In genomic region chr15:100089645-100090053, GRCm38 (mm10) we compare ENCODE assay signal across 9 mouse cellular contexts. TPM values are rescaled to one million over a fixed set of nuclear protein-coding genes. Genes with fewer than 3 reads are reported as not detected.
DNase-seq lines count a peak whose midpoint lies in the region; ATAC-seq and TF ChIP-seq lines count a peak whose summit lies in the region.
"Had no signal": no experiment of that assay in that cellular context is flagged by ENCODE, and none has a peak within 500 bp of the region (broad histone marks: within the 10 kb centered on the region; RNA-seq: fewer than 3 reads in every experiment).

No protein-coding gene starts in this region.

- no peak overlapping the region for H3K4me2 ChIP-seq in heart, embryonic 16.5 days (ENCODE audit: low read depth, low read length)
- H3K4me2 ChIP-seq in intestine, embryonic 15.5 days (replicated peaks) = no peak overlapping the region
- H3K4me2 ChIP-seq in stomach, postnatal 0 days (replicated peaks; ENCODE audit: low read depth) = no peak overlapping the region
- H3K4me2 ChIP-seq in liver, embryonic 11.5 days = no peak overlapping the region
- H3K4me2 ChIP-seq: midbrain, embryonic 12.5 days had no signal

- H3K27me3 ChIP-seq in heart, embryonic 16.5 days (ENCODE audit: control insufficient read depth, insufficient read depth, low read length) = no peaks in the 10 kb centered on the region
- H3K27me3 ChIP-seq in intestine, embryonic 15.5 days (replicated peaks) = no peaks in the 10 kb centered on the region
- H3K27me3 ChIP-seq in stomach, postnatal 0 days (ENCODE audit: control insufficient read depth, insufficient read depth, low read length) = no peaks in the 10 kb centered on the region
- no peaks in the 10 kb centered on the region for H3K27me3 ChIP-seq in liver, embryonic 11.5 days (replicated peaks; ENCODE audit: control insufficient read depth, insufficient read depth, low read length)
- H3K27me3 ChIP-seq: midbrain, embryonic 12.5 days had no signal

- peak; percentile 91 for TF ChIP-seq EP300 in stomach, postnatal 0 days (optimal IDR thresholded peaks at IDR 0.05)

- peak; percentile 61; the same call in 1 of the 2 replicates for ATAC-seq in heart, embryonic 16.5 days (replicated peaks; ENCODE audit: extremely low read depth, insufficient read depth, low FRiP score)
- peak; percentile 76 for ATAC-seq in intestine, embryonic 15.5 days
- peak; percentile 91 for ATAC-seq in stomach, postnatal 0 days (ENCODE audit: low FRiP score, low TSS enrichment)
- ATAC-seq in liver, embryonic 11.5 days (replicated peaks; ENCODE audit: low FRiP score) = no peak

- no peak overlapping the region for H3K27ac ChIP-seq in heart, embryonic 16.5 days (ENCODE audit: low read length)
- H3K27ac ChIP-seq in intestine, embryonic 15.5 days = 0 out of 2 replicates have a peak overlapping the region, but pooled peaks have one; percentile 7
- peak overlapping the region; percentile 49; the same call in 1 of the 2 replicates for H3K27ac ChIP-seq in stomach, postnatal 0 days (replicated peaks)
- no peak overlapping the region for H3K27ac ChIP-seq in liver, embryonic 11.5 days (ENCODE audit: low read depth, low read length)
- H3K27ac ChIP-seq: midbrain, embryonic 12.5 days had no signal

- peak; percentile 60 for TF ChIP-seq CTCF in stomach, postnatal 0 days (IDR thresholded peaks at IDR 0.05; ENCODE audit: low read depth)

- H3K36me3 ChIP-seq in heart, embryonic 16.5 days (ENCODE audit: control insufficient read depth, insufficient read depth) = no peaks in the 10 kb centered on the region
- H3K36me3 ChIP-seq in intestine, embryonic 15.5 days = no peaks in the 10 kb centered on the region
- no peaks in the 10 kb centered on the region for H3K36me3 ChIP-seq in stomach, postnatal 0 days (ENCODE audit: control insufficient read depth, insufficient read depth, low read length)
- no peaks in the 10 kb centered on the region for H3K36me3 ChIP-seq in liver, embryonic 11.5 days (ENCODE audit: control insufficient read depth, insufficient read depth, low read length)
- H3K36me3 ChIP-seq: midbrain, embryonic 12.5 days had no signal

- no peaks in the 10 kb centered on the region for H3K9me3 ChIP-seq in heart, embryonic 16.5 days (replicated peaks; ENCODE audit: control insufficient read depth, low read length)
- H3K9me3 ChIP-seq in intestine, embryonic 15.5 days = no peaks in the 10 kb centered on the region
- H3K9me3 ChIP-seq in stomach, postnatal 0 days (ENCODE audit: control insufficient read depth, low read length) = no peaks in the 10 kb centered on the region
- H3K9me3 ChIP-seq in liver, embryonic 11.5 days (ENCODE audit: control insufficient read depth, low read length) = no peaks in the 10 kb centered on the region
- H3K9me3 ChIP-seq: midbrain, embryonic 12.5 days had no signal

- no peak overlapping the region for H3K4me3 ChIP-seq in heart, embryonic 16.5 days (ENCODE audit: low read length)
- no peak overlapping the region for H3K4me3 ChIP-seq in intestine, embryonic 15.5 days (replicated peaks)
- H3K4me3 ChIP-seq in stomach, postnatal 0 days (ENCODE audit: low read depth, low read length) = no peak overlapping the region
- H3K4me3 ChIP-seq in liver, embryonic 11.5 days (ENCODE audit: low read depth, low read length) = no peak overlapping the region
- H3K4me3 ChIP-seq: midbrain, embryonic 12.5 days had no signal

- H3K4me1 ChIP-seq in heart, embryonic 16.5 days (ENCODE audit: control insufficient read depth, insufficient read depth, low read length) = peaks cover 25% of the 10 kb centered on the region
- H3K4me1 ChIP-seq in intestine, embryonic 15.5 days (replicated peaks) = peaks cover 25% of the 10 kb centered on the region
- peaks cover 2% of the 10 kb centered on the region; the same call in 1 of the 2 replicates for H3K4me1 ChIP-seq in stomach, postnatal 0 days (replicated peaks; ENCODE audit: control insufficient read depth, insufficient read depth)
- peaks cover 10% of the 10 kb centered on the region for H3K4me1 ChIP-seq in liver, embryonic 11.5 days (replicated peaks; ENCODE audit: control insufficient read depth, insufficient read depth, low read length)

- intact Hi-C loops in heart, postnatal 36 days (cut with DNase I) = no loop called here

- 31% methylated on average over 8 of the region's 8 CpGs for WGBS in heart, embryonic 16.5 days
- WGBS in intestine, embryonic 15.5 days = 29% methylated on average over 8 of the region's 8 CpGs
- WGBS in stomach, postnatal 0 days = 31% methylated on average over 8 of the region's 8 CpGs
- 36% methylated on average over 8 of the region's 8 CpGs for WGBS in liver, embryonic 11.5 days

- no peak for DNase-seq in heart, postnatal 36 days
- peak; percentile 74 for DNase-seq in embryo, embryonic 10.5 days (ENCODE audit: low spot score)
- DNase-seq in lung, postnatal 14 days = peak; percentile 28
- DNase-seq in stomach, postnatal 0 days (ENCODE audit: low spot score) = peak; percentile 86
- no peak for DNase-seq in liver, embryonic 11.5 days (ENCODE audit: low spot score)
- DNase-seq in spleen, adult 18-20 months = no peak

- no peak overlapping the region for H3K9ac ChIP-seq in heart, embryonic 16.5 days (ENCODE audit: low read length)
- no peak overlapping the region for H3K9ac ChIP-seq in intestine, embryonic 15.5 days
- H3K9ac ChIP-seq in stomach, postnatal 0 days (ENCODE audit: low read length) = no peak overlapping the region
- H3K9ac ChIP-seq in liver, embryonic 11.5 days (ENCODE audit: low read depth, low read length) = no peak overlapping the region
- H3K9ac ChIP-seq: midbrain, embryonic 12.5 days had no signal

RNA-seq across cellular contexts. Expression of gene Dip2b, which starts 51.2 kb away (rescaled TPM):
- polyA plus RNA-seq in heart, embryonic 16.5 days (2015; fragmentation: Nextera tagmentation; extraction: Ambion mirVana) = 14.0 and 14.1 TPM in 2 replicates
- 10 to 100 TPM; 21.0 to 21.5 TPM for total RNA-seq in heart, postnatal 36 days (2021)
- 7.6 and 8.1 TPM in 2 replicates for polyA plus RNA-seq in intestine, embryonic 15.5 days (2015; fragmentation: Nextera tagmentation; extraction: Ambion mirVana)
- polyA plus RNA-seq in stomach, postnatal 0 days (2015; fragmentation: Nextera tagmentation; extraction: Ambion mirVana) = 5.2 TPM in 2 replicates
- 10.0 and 10.4 TPM in 2 replicates for polyA plus RNA-seq in liver, embryonic 11.5 days (2014; fragmentation: Nextera tagmentation; extraction: Ambion mirVana)

Comparison
In these comparisons a context has a peak if more than half of its experiments do, and no peak if none do; other contexts are left out.
1. H3K27ac ChIP-seq: peak in intestine, embryonic 15.5 days (single experiment) and stomach, postnatal 0 days (single experiment); none in heart, embryonic 16.5 days (single experiment) and liver, embryonic 11.5 days (single experiment).
2. DNase-seq: peak in embryo, embryonic 10.5 days (single experiment), lung, postnatal 14 days (single experiment) and stomach, postnatal 0 days (single experiment); none in heart, postnatal 36 days (0 of 2), liver, embryonic 11.5 days (single experiment) and spleen, adult 18-20 months (0 of 2).